Mouse (Mus musculus) kidney, adult 2 months (tissue): ENCODE data around the gene Tiam1. TPM values are rescaled to one million over a fixed set of nuclear protein-coding genes. Genes with fewer than 3 reads are reported as not detected.

Experiments used
- DNase-seq: peaks from one replicate; pipeline ENCODE4 v3.0.0; 2021
- H3K27ac ChIP-seq: fragments of 200-500 bp; 2 replicates; pipeline ENCODE4 v1.5.1; 2012; ENCODE audit warnings: low read depth, low read length, control low read depth, inconsistent platforms; ENCODE audit not compliant: insufficient read depth
- H3K27me3 ChIP-seq: fragments of 200-500 bp; replicated peaks from 2 replicates; pipeline ENCODE4 v1.6.1; 2012; ENCODE audit warnings: mild to moderate bottlenecking, moderate library complexity, low read length, inconsistent platforms; ENCODE audit not compliant: control insufficient read depth, insufficient read depth
- H3K36me3 ChIP-seq: fragments of 200-500 bp; 2 replicates; pipeline ENCODE4 v1.6.1; 2012; ENCODE audit warnings: mild to moderate bottlenecking, moderate library complexity, low read length, inconsistent platforms; ENCODE audit not compliant: control insufficient read depth, insufficient read depth
- H3K4me1 ChIP-seq: fragments of 200-500 bp; 2 replicates; pipeline ENCODE4 v1.6.1; 2011; ENCODE audit warnings: low read length; ENCODE audit not compliant: control insufficient read depth, insufficient read depth
- H3K4me3 ChIP-seq: fragments of 200-500 bp; 2 replicates; pipeline ENCODE4 v1.5.1; 2011; ENCODE audit warnings: mild to moderate bottlenecking, low read depth, low read length, control low read depth; ENCODE audit not compliant: insufficient read depth
- CTCF ChIP-seq: fragments of 200-500 bp; conservative IDR thresholded peaks from 2 replicates; pipeline ENCODE4 v1.5.1; 2011; ENCODE audit warnings: low read depth, mild to moderate bottlenecking, control low read depth, low read length, moderate library complexity, mixed read lengths; ENCODE audit not compliant: insufficient read depth, insufficient read length
- POLR2A ChIP-seq: fragments of 200-500 bp; IDR thresholded peaks from one replicate; pipeline ENCODE4 v1.6.1; 2011; ENCODE audit warnings: low read depth, low read length, control low read depth
- WGBS: fragments of 180-500 bp; shearing (Covaris S2); methylation state at CpG from one replicate; pipeline ENCODE4 v1.1.7; 2018; 5-methylcytosine and 5-hydroxymethylcytosine counted together
- polyA plus RNA-seq: library from polyadenylated mRNA; depleted of rRNA; stranded (reverse); fragments of >200 nt; gene quantifications from 2 replicates; pipeline ENCODE4 v1.2.3, GENCODE M21; 2012

Gene Tiam1
- polyA plus RNA-seq, 1 experiment = 4.0 TPM

DNA sequence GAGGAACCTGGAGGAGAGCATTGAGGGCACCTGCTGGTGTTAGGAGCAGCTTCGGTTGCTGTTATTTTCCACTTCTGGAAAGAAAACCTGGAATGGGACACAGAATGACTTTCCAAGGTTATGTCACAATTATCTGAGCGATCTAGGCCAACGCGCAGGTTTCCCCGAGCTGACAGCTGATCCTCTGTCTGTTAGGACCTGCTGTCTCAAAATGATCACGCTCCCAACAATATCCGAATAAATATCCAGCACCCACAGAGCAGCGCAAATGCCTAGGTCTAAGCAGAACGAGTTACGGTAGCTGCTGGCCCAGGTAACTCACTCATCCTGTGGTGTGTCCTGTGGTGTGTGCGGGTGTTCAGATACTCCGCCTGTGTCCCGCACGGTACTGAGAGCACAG, 140.0 kb downstream of the Tiam1 start:
- Histone ChIP-seq H3K4me1 (no peaks in the 10 kb centered on the region), H3K27me3 (no peaks in the 10 kb centered on the region), H3K36me3 (no peaks in the 10 kb centered on the region), H3K27ac (no peak overlapping the region), H3K4me3 (no peak overlapping the region)
- no peak for DNase-seq
- TF ChIP-seq POLR2A (no peak), CTCF (no peak)
- 96% methylated on average over 14 of the region's 14 CpGs for WGBS

GRCm38 (mm10) chr16:89995155-89995554, 148.4 kb downstream of the Tiam1 start:
- Histone ChIP-seq H3K27me3 (no peaks in the 10 kb centered on the region), H3K4me1 (no peaks in the 10 kb centered on the region), H3K4me3 (no peak overlapping the region), H3K36me3 (no peaks in the 10 kb centered on the region), H3K27ac (no peak overlapping the region)
- no peak for DNase-seq
- 81% methylated on average over 7 of the region's 7 CpGs for WGBS
- no peak for TF ChIP-seq CTCF
- no peak for TF ChIP-seq POLR2A

- Histone ChIP-seq H3K4me3 (no peak overlapping the region), H3K27ac (no peak overlapping the region), H3K4me1 (no peaks in the 10 kb centered on the region), H3K27me3 (no peaks in the 10 kb centered on the region), H3K36me3 (no peaks in the 10 kb centered on the region)
- no peak for DNase-seq
- WGBS = 77% methylated on average over 17 of the region's 17 CpGs
- TF ChIP-seq CTCF (no peak), POLR2A (no peak)
Observed at GRCm38 (mm10) chr16:89993991-89994825, 149.4 kb downstream of the Tiam1 start.

GRCm38 (mm10) chr16:89993506-89993905, 150.1 kb downstream of the Tiam1 start:
- no peaks in the 10 kb centered on the region for H3K36me3 ChIP-seq
- H3K4me1 ChIP-seq = no peaks in the 10 kb centered on the region
- H3K27me3 ChIP-seq = no peaks in the 10 kb centered on the region
- 98% methylated on average over 4 of the region's 4 CpGs for WGBS
- no peak for DNase-seq
- TF ChIP-seq POLR2A (no peak), CTCF (no peak)
- no peak overlapping the region for H3K27ac ChIP-seq
- no peak overlapping the region for H3K4me3 ChIP-seq

- WGBS = 63% methylated on average over 12 of the region's 12 CpGs
- no peaks in the 10 kb centered on the region for H3K36me3 ChIP-seq
- no peak overlapping the region for H3K4me3 ChIP-seq
- H3K4me1 ChIP-seq = no peaks in the 10 kb centered on the region
- peak; percentile 33 for DNase-seq
- no peaks in the 10 kb centered on the region for H3K27me3 ChIP-seq
- no peak for TF ChIP-seq CTCF
- TF ChIP-seq POLR2A = no peak
- H3K27ac ChIP-seq = no peak overlapping the region
Observed at GRCm38 (mm10) chr16:89991701-89992152, 151.8 kb downstream of the Tiam1 start.

- no peak for TF ChIP-seq CTCF
Observed at GRCm38 (mm10) chr16:89990288-89990955, 153.1 kb downstream of the Tiam1 start.

DNA sequence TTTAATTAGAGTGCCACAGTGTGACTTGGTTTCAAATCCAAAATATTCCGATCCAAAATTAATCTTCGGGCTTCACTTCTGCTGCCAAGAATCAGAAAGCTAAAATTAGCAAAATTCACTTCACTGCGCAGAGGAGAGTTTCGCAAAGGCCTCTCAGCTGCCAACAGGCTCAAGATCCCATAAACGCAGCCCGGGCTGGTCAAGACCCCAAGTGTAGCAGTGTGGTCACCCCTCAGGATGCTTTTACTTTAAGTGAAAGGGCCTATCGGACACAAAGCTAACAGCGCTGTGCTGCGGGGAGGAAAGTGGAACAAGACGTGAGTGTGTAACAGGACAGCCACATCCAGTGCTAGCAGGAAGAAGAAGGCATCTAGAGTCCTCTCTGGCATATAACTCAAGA, 153.8 kb downstream of the Tiam1 start:
- H3K27me3 ChIP-seq = no peaks in the 10 kb centered on the region
- H3K4me3 ChIP-seq = no peak overlapping the region
- no peaks in the 10 kb centered on the region for H3K36me3 ChIP-seq
- WGBS = 78% methylated on average over 10 of the region's 10 CpGs
- DNase-seq = peak; percentile 7
- no peak for TF ChIP-seq POLR2A
- TF ChIP-seq CTCF = no peak
- H3K27ac ChIP-seq = no peak overlapping the region
- no peaks in the 10 kb centered on the region for H3K4me1 ChIP-seq

More at GRCm38 (mm10) chr16:89990288-89990955, 153.1 kb downstream of the Tiam1 start:
- Histone ChIP-seq H3K27ac (no peak overlapping the region), H3K4me3 (no peak overlapping the region), H3K36me3 (no peaks in the 10 kb centered on the region), H3K4me1 (no peaks in the 10 kb centered on the region), H3K27me3 (no peaks in the 10 kb centered on the region)
- 92% methylated on average over 5 of the region's 5 CpGs for WGBS
- no peak for DNase-seq
